Mouse (Mus musculus) neutrophil, adult 5-6 weeks (primary cell): ENCODE data around the gene Mageb2. TPM values are rescaled to one million over a fixed set of nuclear protein-coding genes. Genes with fewer than 3 reads are reported as not detected.
"Not testable (repeated sequence)": the region's sequence is repeated elsewhere in the genome, so short reads cannot be mapped to it uniquely, and the experiment has no call there.

Experiments
- ATAC-seq: fragments of 151-379, 151-347 bp; 2 replicates; pipeline ENCODE4 v1.8.0; 2017; ENCODE audit warnings: mild to moderate bottlenecking, moderate TSS enrichment; ENCODE audit not compliant: insufficient number of reproducible peaks, poor library complexity, low FRiP score, severe bottlenecking; ENCODE audit errors: extremely low read depth
- total RNA-seq: library from RNA; stranded (forward); fragments of 200-1000 nt; gene quantifications from 2 replicates; pipeline ENCODE4 v1.2.3, GENCODE M21; 2017

The Mageb2 gene
- not detected in 2 replicates for total RNA-seq

GRCm38 (mm10) chrX:91331390-91331789 lies at the start of gene Mageb2:
Mageb2 (plus strand) TSS chrX:91331690.
- not testable (repeated sequence) for ATAC-seq

- ATAC-seq: not testable (repeated sequence)
Measured at GRCm38 (mm10) chrX:91313256-91313655, 18.2 kb upstream of the Mageb2 start.

Other genes starting within 250 kb of the Mageb2 start
- gene Gm5072, start 60.8 kb downstream of the Mageb2 start, total RNA-seq: not detected in 2 replicates
- gene Gm8914, start 148.4 kb downstream of the Mageb2 start, total RNA-seq: not detected in 2 replicates
- gene 1700084M14Rik, start 244.2 kb downstream of the Mageb2 start, total RNA-seq: not detected in 2 replicates